Mouse (Mus musculus): Measurements from ENCODE around the gene Gm10837. TPM values are rescaled to one million over a fixed set of nuclear protein-coding genes. Genes with fewer than 3 reads are reported as not detected.

The Gm10837 gene
- polyA plus RNA-seq, 1 experiment from 2014 or later: 0.54 TPM

- H3K9ac ChIP-seq (ENCODE audit: low read length): peak overlapping the region; percentile 36; the same call in 1 of the 2 replicates
- H3K4me2 ChIP-seq (ENCODE audit: low read depth): peak overlapping the region; percentile 33
- peaks cover 15% of the 10 kb centered on the region for H3K4me1 ChIP-seq (ENCODE audit: control insufficient read depth, insufficient read depth, low read length)
Measured at GRCm38 (mm10) chr14:122468971-122469755, 21.2 kb upstream of the Gm10837 start.

GRCm38 (mm10) chr14:122471449-122472085 is 18.8 kb upstream of the Gm10837 start:
- Histone ChIP-seq H3K4me1 (ENCODE audit: control insufficient read depth, insufficient read depth, low read length) (peaks cover 16% of the 10 kb centered on the region; the same call in 1 of the 2 replicates), H3K4me3 (ENCODE audit: low read depth, low read length) (no peak overlapping the region; the same call in none of the 2 replicates), H3K27ac (ENCODE audit: low read depth, low read length) (no peak overlapping the region), H3K27me3 (ENCODE audit: control insufficient read depth, insufficient read depth, low read length) (peaks cover 63% of the 10 kb centered on the region), H3K9me3 (ENCODE audit: control insufficient read depth, low read length) (no peaks in the 10 kb centered on the region), H3K36me3 (ENCODE audit: control insufficient read depth, insufficient read depth, low read length) (no peaks in the 10 kb centered on the region), H3K4me2 (ENCODE audit: low read depth) (peak overlapping the region; percentile 72; the same call in 1 of the 2 replicates), H3K9ac (ENCODE audit: low read length) (no peak overlapping the region)
- ATAC-seq (ENCODE audit: insufficient read depth, low FRiP score, low TSS enrichment) (no peak), DNase-seq (ENCODE audit: low spot score) (peak; percentile 30)
- WGBS: 12% methylated on average over 31 of the region's 31 CpGs

More at GRCm38 (mm10) chr14:122468971-122469755, 21.2 kb upstream of the Gm10837 start:
- Histone ChIP-seq H3K27me3 (ENCODE audit: control insufficient read depth, insufficient read depth, low read length) (peaks cover 69% of the 10 kb centered on the region), H3K4me3 (ENCODE audit: low read depth, low read length) (peak overlapping the region; percentile 15), H3K27ac (ENCODE audit: low read depth, low read length) (no peak overlapping the region), H3K9me3 (ENCODE audit: control insufficient read depth, low read length) (no peaks in the 10 kb centered on the region), H3K36me3 (ENCODE audit: control insufficient read depth, insufficient read depth, low read length) (no peaks in the 10 kb centered on the region)
- ATAC-seq (ENCODE audit: insufficient read depth, low FRiP score, low TSS enrichment) (no peak), DNase-seq (ENCODE audit: low spot score) (peak; percentile 60)
- 2% methylated on average over 28 of the region's 28 CpGs for WGBS

GRCm38 (mm10) chr14:122472161-122472560 is 18.2 kb upstream of the Gm10837 start:
- peak overlapping the region; percentile 72 for H3K4me2 ChIP-seq (ENCODE audit: low read depth)
- 0 out of 2 replicates have a peak overlapping the region, but pooled peaks have one; percentile 19 for H3K9ac ChIP-seq (ENCODE audit: low read length)
- peaks cover 16% of the 10 kb centered on the region; the same call in 1 of the 2 replicates for H3K4me1 ChIP-seq (ENCODE audit: control insufficient read depth, insufficient read depth, low read length)

GRCm38 (mm10) chr14:122472647-122473046 is 17.7 kb upstream of the Gm10837 start:
- H3K9ac ChIP-seq (ENCODE audit: low read length): no peak overlapping the region
- ATAC-seq (ENCODE audit: insufficient read depth, low FRiP score, low TSS enrichment): no peak
- 2% methylated on average over 5 of the region's 5 CpGs for WGBS
- peak overlapping the region; percentile 75 for H3K4me3 ChIP-seq (ENCODE audit: low read depth, low read length)
- no peaks in the 10 kb centered on the region for H3K9me3 ChIP-seq (ENCODE audit: control insufficient read depth, low read length)
- H3K27ac ChIP-seq (ENCODE audit: low read depth, low read length): no peak overlapping the region
- peaks cover 21% of the 10 kb centered on the region; the same call in 1 of the 2 replicates for H3K4me1 ChIP-seq (ENCODE audit: control insufficient read depth, insufficient read depth, low read length)
- H3K27me3 ChIP-seq (ENCODE audit: control insufficient read depth, insufficient read depth, low read length): peaks cover 59% of the 10 kb centered on the region
- DNase-seq (ENCODE audit: low spot score): peak; percentile 24
- peak overlapping the region; percentile 72 for H3K4me2 ChIP-seq (ENCODE audit: low read depth)
- H3K36me3 ChIP-seq (ENCODE audit: control insufficient read depth, insufficient read depth, low read length): no peaks in the 10 kb centered on the region

More at GRCm38 (mm10) chr14:122472161-122472560, 18.2 kb upstream of the Gm10837 start:
- ATAC-seq (ENCODE audit: insufficient read depth, low FRiP score, low TSS enrichment): no peak
- peak; percentile 72 for DNase-seq (ENCODE audit: low spot score)
- no peaks in the 10 kb centered on the region for H3K36me3 ChIP-seq (ENCODE audit: control insufficient read depth, insufficient read depth, low read length)
- WGBS: under 1% methylated on average over 13 of the region's 13 CpGs
- H3K27ac ChIP-seq (ENCODE audit: low read depth, low read length): no peak overlapping the region
- peaks cover 59% of the 10 kb centered on the region for H3K27me3 ChIP-seq (ENCODE audit: control insufficient read depth, insufficient read depth, low read length)
- no peaks in the 10 kb centered on the region for H3K9me3 ChIP-seq (ENCODE audit: control insufficient read depth, low read length)
- H3K4me3 ChIP-seq (ENCODE audit: low read depth, low read length): peak overlapping the region; percentile 75

GRCm38 (mm10) chr14:122473211-122473751 is 17.1 kb upstream of the Gm10837 start:
- under 1% methylated on average over 17 of the region's 17 CpGs for WGBS
- Histone ChIP-seq H3K27ac (ENCODE audit: low read depth, low read length) (peak overlapping the region; percentile 98), H3K9ac (ENCODE audit: low read length) (peak overlapping the region; percentile 95; the same call in 1 of the 2 replicates), H3K27me3 (ENCODE audit: control insufficient read depth, insufficient read depth, low read length) (peaks cover 59% of the 10 kb centered on the region), H3K4me2 (ENCODE audit: low read depth) (peak overlapping the region; percentile 72), H3K4me1 (ENCODE audit: control insufficient read depth, insufficient read depth, low read length) (peaks cover 21% of the 10 kb centered on the region; the same call in 1 of the 2 replicates), H3K4me3 (ENCODE audit: low read depth, low read length) (peak overlapping the region; percentile 75), H3K36me3 (ENCODE audit: control insufficient read depth, insufficient read depth, low read length) (no peaks in the 10 kb centered on the region), H3K9me3 (ENCODE audit: control insufficient read depth, low read length) (no peaks in the 10 kb centered on the region)
- ATAC-seq (ENCODE audit: insufficient read depth, low FRiP score, low TSS enrichment) (0 out of 2 replicates have a peak, but pooled peaks have one; percentile 4), DNase-seq (ENCODE audit: low spot score) (peak; percentile 50)

GRCm38 (mm10) chr14:122474041-122474890 is 16.1 kb upstream of the Gm10837 start:
- under 1% methylated on average over 55 of the region's 57 CpGs for WGBS
- Histone ChIP-seq H3K4me2 (ENCODE audit: low read depth) (peak overlapping the region; percentile 72), H3K4me1 (ENCODE audit: control insufficient read depth, insufficient read depth, low read length) (peaks cover 18% of the 10 kb centered on the region; the same call in 1 of the 2 replicates), H3K27ac (ENCODE audit: low read depth, low read length) (peak overlapping the region; percentile 98), H3K36me3 (ENCODE audit: control insufficient read depth, insufficient read depth, low read length) (no peaks in the 10 kb centered on the region), H3K27me3 (ENCODE audit: control insufficient read depth, insufficient read depth, low read length) (peaks cover 51% of the 10 kb centered on the region), H3K9ac (ENCODE audit: low read length) (peak overlapping the region; percentile 95), H3K9me3 (ENCODE audit: control insufficient read depth, low read length) (no peaks in the 10 kb centered on the region), H3K4me3 (ENCODE audit: low read depth, low read length) (peak overlapping the region; percentile 75)
- DNase-seq (ENCODE audit: low spot score) (peak; percentile 89), ATAC-seq (ENCODE audit: insufficient read depth, low FRiP score, low TSS enrichment) (peak; percentile 79)

GRCm38 (mm10) chr14:122474891-122475556 is 15.4 kb upstream of the Gm10837 start, which contains the start of gene Zic2:
TSS of gene Zic2 (plus strand) at chr14:122475435.
- Histone ChIP-seq H3K9me3 (ENCODE audit: control insufficient read depth, low read length) (no peaks in the 10 kb centered on the region), H3K27ac (ENCODE audit: low read depth, low read length) (peak within 1 kb of the TSS; percentile 98), H3K9ac (ENCODE audit: low read length) (peak within 1 kb of the TSS; percentile 95), H3K36me3 (ENCODE audit: control insufficient read depth, insufficient read depth, low read length) (no peaks in the 10 kb centered on the region), H3K4me3 (ENCODE audit: low read depth, low read length) (peak within 1 kb of the TSS; percentile 75), H3K4me1 (ENCODE audit: control insufficient read depth, insufficient read depth, low read length) (peaks cover 15% of the 10 kb centered on the region; the same call in 1 of the 2 replicates), H3K4me2 (ENCODE audit: low read depth) (peak within 1 kb of the TSS; percentile 72), H3K27me3 (ENCODE audit: control insufficient read depth, insufficient read depth, low read length) (peaks cover 46% of the 10 kb centered on the region)
- DNase-seq (ENCODE audit: low spot score): peak; percentile 88
- WGBS: under 1% methylated on average over 47 of the region's 73 CpGs
- ATAC-seq (ENCODE audit: insufficient read depth, low FRiP score, low TSS enrichment): peak; percentile 66

All from neural tube, embryonic 11.5 days (tissue).